Mouse (Mus musculus) left cerebral cortex, adult 6 months (tissue): Measurements from ENCODE around the gene Lce1k. TPM values are rescaled to one million over a fixed set of nuclear protein-coding genes. Genes with fewer than 3 reads are reported as not detected.

ENCODE experiments used
- long read RNA-seq, 2 experiments: library from polyadenylated mRNA; unstranded; transcript quantifications; one replicate each; pipeline ENCODE4 v2.0.0; 2019 to 2020
- polyA plus RNA-seq: library from polyadenylated mRNA; unstranded; fragments of <200 nt; fragmentation: Nextera tagmentation; gene quantifications from 2 replicates; pipeline ENCODE4 v1.2.3, GENCODE M21; 2021

Gene Lce1k
- not detected in 2 replicates for polyA plus RNA-seq
- long read RNA-seq, experiment 1: 0 reads
- long read RNA-seq, experiment 2: 0 reads

DNA sequence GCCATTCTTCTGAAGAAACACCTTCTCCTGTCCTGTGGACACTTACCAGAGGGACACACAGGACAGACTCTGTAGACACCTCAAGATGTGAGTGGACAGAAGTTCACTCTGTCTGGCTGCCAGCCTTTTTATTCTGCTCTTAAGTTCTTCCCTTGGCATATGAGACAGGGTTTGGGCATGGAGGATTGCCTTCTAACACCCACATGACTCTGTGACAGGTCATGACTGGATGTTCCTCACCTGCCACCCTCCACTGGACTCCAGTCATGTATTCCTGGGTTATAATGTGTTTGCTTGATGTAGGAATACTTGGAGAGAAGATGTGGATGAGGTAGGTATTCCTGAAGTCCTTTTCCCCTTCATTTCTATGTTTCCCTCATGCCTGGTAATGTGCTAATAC, at the start of gene Lce1k:
TSS of gene Lce1k (minus strand) at position 101 of the 400 bp plus-strand sequence.

DNA sequence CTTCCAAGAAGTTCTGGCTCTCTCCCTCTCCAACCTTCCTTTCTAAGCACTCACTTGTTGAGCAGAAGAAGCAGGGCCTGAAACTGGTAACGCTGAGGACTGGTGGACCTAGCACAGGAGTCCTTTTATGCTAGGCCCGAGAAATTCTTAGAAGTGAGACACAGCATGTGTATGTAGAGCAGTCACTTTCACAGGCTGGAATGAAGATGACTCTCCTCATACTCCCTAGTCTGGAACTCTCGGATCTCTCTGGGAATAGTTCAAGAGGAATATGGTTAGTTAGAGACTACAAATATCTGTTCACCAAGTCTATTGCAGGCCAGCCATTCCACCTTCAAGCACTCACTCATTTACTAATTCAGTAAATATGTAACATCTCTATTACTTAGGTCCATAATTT, 43.5 kb upstream of the Lce1k start, which contains the start of gene Lce1l:
TSS of gene Lce1l (minus strand) at position 101 of the 400 bp plus-strand sequence.

DNA sequence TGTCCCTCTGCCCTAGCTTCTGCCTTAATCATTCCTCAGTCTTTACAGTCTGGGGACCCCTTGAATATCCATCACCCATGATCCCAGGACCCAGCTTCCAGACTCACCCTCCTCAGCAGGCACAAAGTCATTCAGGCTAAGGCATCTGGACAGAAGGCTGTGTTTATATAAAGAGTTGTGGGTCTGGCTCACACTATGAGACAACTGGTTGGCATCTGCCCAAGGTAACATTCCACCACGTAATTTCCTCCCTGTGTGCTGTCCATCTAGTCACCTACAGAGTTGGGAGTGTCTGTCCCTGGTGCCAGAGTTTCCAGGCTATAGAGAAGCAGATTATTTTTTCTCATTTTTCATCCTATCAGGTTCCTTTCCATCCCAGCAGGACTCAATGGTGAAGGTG, 19.4 kb upstream of the Lce1k start, which contains the start of gene Kprp:
TSS of gene Kprp (minus strand) at position 140 of the 400 bp plus-strand sequence.

DNA sequence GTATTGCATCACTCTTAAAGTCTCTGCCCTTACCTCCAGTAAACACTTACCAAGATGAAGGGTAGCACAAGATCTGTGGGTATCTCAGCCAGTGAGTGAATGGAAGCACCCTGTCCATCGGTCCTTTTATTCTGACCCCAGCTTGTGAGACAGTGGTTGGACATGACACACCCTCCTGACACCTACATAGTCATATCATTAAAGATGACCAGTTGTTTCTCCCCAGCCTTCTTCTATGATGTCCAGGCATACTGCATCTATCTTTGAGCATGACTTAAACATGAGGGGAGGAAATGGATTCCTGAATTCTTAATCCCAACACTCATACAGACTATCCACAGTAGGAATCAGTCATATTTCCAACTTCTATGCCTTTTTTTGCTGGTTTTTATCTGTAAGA, 17.3 kb downstream of the Lce1k start, which contains the start of gene Lce1j:
TSS of gene Lce1j (minus strand) at position 101 of the 400 bp plus-strand sequence.

GRCm38 (mm10) chr3:92778799-92779198, 28.9 kb downstream of the Lce1k start, which contains the start of gene Lce1i:
TSS of gene Lce1i (minus strand) at chr3:92778899.

DNA sequence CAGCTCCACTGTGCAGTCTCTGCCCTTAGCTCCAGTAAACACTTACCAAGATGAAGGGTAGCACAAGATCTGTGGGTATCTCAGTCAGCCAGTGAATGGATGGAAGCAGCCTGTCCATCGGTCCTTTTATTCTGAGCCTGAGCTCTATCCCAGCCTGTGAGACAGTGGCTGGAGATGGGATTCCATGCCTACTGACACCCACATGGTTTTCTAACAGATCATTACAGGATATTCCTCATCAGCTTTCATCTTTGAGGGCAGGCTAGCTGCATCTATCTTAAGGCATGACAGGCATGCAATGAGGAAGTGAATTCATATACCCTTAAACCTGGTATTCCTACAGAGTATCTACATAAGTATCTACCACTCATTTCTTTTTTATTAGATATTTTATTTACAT, 42.7 kb downstream of the Lce1k start, which contains the start of gene Lce1h:
TSS of gene Lce1h (minus strand) at position 101 of the 400 bp plus-strand sequence.

Other genes with a start within 250 kb of the Lce1k start
- gene Ivl, start 234.2 kb downstream of the Lce1k start, polyA plus RNA-seq: not detected in 2 replicates
- not detected in 2 replicates for gene Smcp, start 218.9 kb downstream of the Lce1k start, polyA plus RNA-seq
- not detected in 2 replicates for gene 2210017I01Rik, start 200.4 kb downstream of the Lce1k start, polyA plus RNA-seq
- gene Lce6a, start 186.2 kb downstream of the Lce1k start, polyA plus RNA-seq: not detected in 2 replicates
- gene Lce1a1, start 159.6 kb downstream of the Lce1k start, polyA plus RNA-seq: not detected in 2 replicates
- gene Lce1b, start 151.0 kb downstream of the Lce1k start, polyA plus RNA-seq: not detected in 2 replicates
- gene Lce1a2, start 137.6 kb downstream of the Lce1k start, polyA plus RNA-seq: not detected in 2 replicates
- gene Lce1c, start 128.6 kb downstream of the Lce1k start, polyA plus RNA-seq: not detected in 2 replicates
- gene Lce1d, start 120.7 kb downstream of the Lce1k start, polyA plus RNA-seq: not detected in 2 replicates
- not detected in 2 replicates for gene Lce1e, start 98.8 kb downstream of the Lce1k start, polyA plus RNA-seq
- gene Lce1f, start 87.5 kb downstream of the Lce1k start, polyA plus RNA-seq: not detected in 2 replicates
- not detected in 2 replicates for gene Gm38119, start 68.8 kb downstream of the Lce1k start, polyA plus RNA-seq
- gene Lce1g, start 55.6 kb downstream of the Lce1k start, polyA plus RNA-seq: not detected in 2 replicates
- not detected in 2 replicates for gene Lce1h, start 42.8 kb downstream of the Lce1k start, polyA plus RNA-seq
- gene Lce1i, start 29.0 kb downstream of the Lce1k start, polyA plus RNA-seq: not detected in 2 replicates
- gene Lce1j, start 17.4 kb downstream of the Lce1k start, polyA plus RNA-seq: not detected in 2 replicates
- not detected in 2 replicates for gene Kprp, start 19.4 kb upstream of the Lce1k start, polyA plus RNA-seq
- not detected in 2 replicates for gene Lce1l, start 43.4 kb upstream of the Lce1k start, polyA plus RNA-seq
- gene 2310050C09Rik, start 62.3 kb upstream of the Lce1k start, polyA plus RNA-seq: not detected in 2 replicates
- not detected in 2 replicates for gene Lce3a, start 118.3 kb upstream of the Lce1k start, polyA plus RNA-seq
- not detected in 2 replicates for gene Lce3b, start 125.1 kb upstream of the Lce1k start, polyA plus RNA-seq
- not detected in 2 replicates for gene Lce3c, start 136.6 kb upstream of the Lce1k start, polyA plus RNA-seq
- gene Lce3d, start 149.5 kb upstream of the Lce1k start, polyA plus RNA-seq: not detected in 2 replicates
- not detected in 2 replicates for gene Lce3e, start 159.2 kb upstream of the Lce1k start, polyA plus RNA-seq
- gene Lce3f, start 184.3 kb upstream of the Lce1k start, polyA plus RNA-seq: not detected in 2 replicates
- gene Crct1, start 207.8 kb upstream of the Lce1k start, polyA plus RNA-seq: not detected in 2 replicates
- not detected in 2 replicates for gene Lce1m, start 211.2 kb upstream of the Lce1k start, polyA plus RNA-seq